Mouse (Mus musculus) Patski (cell line): ENCODE data around the gene Prkab1. TPM values are rescaled to one million over a fixed set of nuclear protein-coding genes. Genes with fewer than 3 reads are reported as not detected.

Experiments used
- ATAC-seq: fragments of 100-300 bp; one replicate; pipeline ENCODE4 v1.8.0; 2021
- CTCF ChIA-PET: fragments of 350-600 bp; sonication (Branson Sonifier 250); formaldehyde crosslinking; loops from one replicate; lab custom pipeline; 2022; ENCODE audit warnings: inconsistent platforms; lab: Charles Lee
- POLR2A ChIA-PET: fragments of 350-600 bp; sonication (Branson Sonifier 250); formaldehyde crosslinking; loops from one replicate; lab custom pipeline; 2022; ENCODE audit warnings: antibody characterized with exemption, inconsistent platforms; lab: Charles Lee
- DNase-seq: peaks from one replicate; pipeline ENCODE4 v3.0.0-alpha.2; 2011; ENCODE audit warnings: low read depth, low spot score
- H3K27me3 ChIP-seq: fragments of 371-371 bp; one replicate; pipeline ENCODE4 v1.5.1; 2021
- CTCF ChIP-seq: fragments of 100-300 bp; IDR thresholded peaks from one replicate; pipeline ENCODE4 v1.5.1; 2021
- in situ Hi-C: fragments of 300-500 bp; cut with MboI; formaldehyde crosslinking; loops from 3 replicates; pipeline ENCODE4 v1.11.1; 2018; ENCODE audit warnings: low pct_unique_long_range_greater_than_20kb, mixed read lengths
- polyA plus RNA-seq: library from polyadenylated mRNA; unstranded; gene quantifications from one replicate; pipeline ENCODE4 v1.2.3, GENCODE M21; 2021

The Prkab1 gene
- polyA plus RNA-seq, 1 experiment from 2014 or later = 105 TPM

DNA sequence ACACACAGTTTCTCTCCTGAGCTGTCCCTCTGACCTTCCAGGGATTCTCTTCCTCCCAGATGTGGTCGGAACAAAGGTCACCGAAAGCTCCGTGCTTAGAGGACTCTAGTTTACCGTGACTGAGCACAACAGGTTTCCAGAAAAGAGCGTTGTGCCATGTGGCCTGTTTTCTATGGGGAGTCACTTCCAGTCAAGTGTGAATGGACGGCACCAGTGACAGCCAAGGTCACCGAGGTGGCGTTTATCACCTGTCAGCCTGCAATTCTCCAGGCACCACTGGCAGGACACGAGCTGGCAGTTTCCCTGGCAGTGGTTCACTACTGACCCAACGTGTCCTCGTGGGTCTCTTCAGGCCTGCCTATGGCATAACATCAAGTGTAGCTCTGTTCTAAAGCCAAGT is 4.9 kb downstream of the Prkab1 start:
- no peaks in the 10 kb centered on the region for H3K27me3 ChIP-seq
- ChIA-PET CTCF (interaction anchor here (0.8 to 4.8 kb wide), 4 partner anchors 12 to 229 kb away, joined by 3 to 26 read pairs (median 4); no protein-coding TSS in a partner anchor), POLR2A (interaction anchor here (0.6 to 1.3 kb wide), 2 partner anchors 41 to 177 kb away, joined by 3 to 4 read pairs; no protein-coding TSS in a partner anchor)
- in situ Hi-C loops = loop anchor here (10.0 kb wide), 1 partner anchor 1345 kb away; no protein-coding TSS in a partner anchor
- ATAC-seq (no peak), DNase-seq (no peak)
- no peak for TF ChIP-seq CTCF

DNA sequence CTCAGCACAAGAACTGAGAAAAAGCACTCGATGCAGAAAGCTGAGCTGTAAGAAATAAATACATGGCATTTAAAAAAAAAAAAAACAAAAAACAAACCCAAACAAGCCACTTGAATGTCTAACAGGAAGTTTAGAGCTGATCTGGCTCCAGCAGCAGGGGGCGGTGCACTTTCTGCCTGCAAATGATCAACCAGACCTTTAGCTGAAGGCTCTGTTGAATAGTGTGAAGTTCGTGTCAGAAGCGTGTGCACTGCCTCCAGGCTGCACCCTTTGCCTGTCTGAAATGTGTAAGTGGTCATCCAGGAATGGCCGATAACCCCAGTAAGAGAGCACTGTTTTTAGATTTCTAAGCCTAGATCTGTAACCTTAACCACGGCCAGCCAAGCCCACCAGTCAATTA is 5.5 kb downstream of the Prkab1 start:
- POLR2A ChIA-PET = no interaction called here
- TF ChIP-seq CTCF = no peak
- no peak for DNase-seq
- peak; percentile 58 for ATAC-seq
- no peaks in the 10 kb centered on the region for H3K27me3 ChIP-seq
- CTCF ChIA-PET = interaction anchor here (0.8 to 4.8 kb wide), 4 partner anchors 12 to 228 kb away, joined by 3 to 26 read pairs (median 4); no protein-coding TSS in a partner anchor
- in situ Hi-C loops = loop anchor here (10.0 kb wide), 1 partner anchor 1346 kb away; no protein-coding TSS in a partner anchor

DNA sequence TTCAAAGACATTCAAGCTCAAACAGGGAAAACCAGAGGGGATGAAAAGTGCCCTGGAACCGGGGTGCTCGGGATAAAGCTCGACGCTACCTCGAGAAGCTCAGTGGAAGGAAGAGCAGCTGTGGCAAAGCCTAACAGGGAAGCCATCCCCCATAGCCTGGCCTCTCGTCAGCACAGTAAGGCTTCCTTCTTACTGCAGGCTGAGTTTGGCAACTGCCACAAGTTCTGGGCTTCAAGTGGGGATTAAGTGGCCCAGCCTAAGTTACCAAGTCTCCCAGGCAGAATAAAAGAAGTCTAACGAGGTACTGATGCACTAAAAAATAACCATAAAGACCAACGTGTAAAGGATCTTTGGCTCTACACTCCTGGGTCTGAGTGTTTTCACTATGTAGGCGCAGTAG is 6.1 kb downstream of the Prkab1 start:
- no peak for DNase-seq
- ChIA-PET CTCF (interaction anchor here (4.8 kb wide), 1 partner anchor 11 kb away, joined by 26 read pairs; no protein-coding TSS in a partner anchor), POLR2A (interaction anchor here (1.5 kb wide), 1 partner anchor 40 kb away, joined by 3 read pairs; no protein-coding TSS in a partner anchor)
- TF ChIP-seq CTCF = no peak
- in situ Hi-C loops = loop anchor here (10.0 kb wide), 1 partner anchor 1347 kb away; no protein-coding TSS in a partner anchor
- ATAC-seq = no peak
- H3K27me3 ChIP-seq = no peaks in the 10 kb centered on the region

DNA sequence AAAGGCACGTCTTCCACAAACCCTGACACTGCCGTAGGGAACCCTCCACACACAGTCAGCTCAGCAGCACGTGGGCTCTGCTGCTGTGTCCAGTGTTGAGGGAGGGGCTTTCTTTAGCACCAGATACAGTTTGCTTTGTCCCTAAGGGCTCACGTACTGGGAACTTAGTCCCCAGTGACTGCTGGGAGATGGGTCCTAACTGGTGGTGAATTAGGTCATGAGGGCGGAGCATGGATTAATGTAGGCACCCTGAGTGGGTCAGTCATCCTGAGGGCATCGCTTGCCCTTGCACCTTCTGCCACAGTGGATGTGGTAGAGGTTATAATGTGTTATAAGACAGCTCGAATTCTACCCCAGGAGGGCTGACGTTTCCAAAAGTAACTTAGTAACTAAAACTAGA is 6.9 kb downstream of the Prkab1 start:
- no peaks in the 10 kb centered on the region for H3K27me3 ChIP-seq
- ATAC-seq = no peak
- TF ChIP-seq CTCF = no peak
- ChIA-PET CTCF (interaction anchor here (4.8 kb wide), 1 partner anchor 10 kb away, joined by 26 read pairs; no protein-coding TSS in a partner anchor), POLR2A (interaction anchor here (1.5 kb wide), 1 partner anchor 39 kb away, joined by 3 read pairs; no protein-coding TSS in a partner anchor)
- no peak for DNase-seq
- in situ Hi-C loops = loop anchor here (10.0 kb wide), 1 partner anchor 1347 kb away; no protein-coding TSS in a partner anchor

DNA sequence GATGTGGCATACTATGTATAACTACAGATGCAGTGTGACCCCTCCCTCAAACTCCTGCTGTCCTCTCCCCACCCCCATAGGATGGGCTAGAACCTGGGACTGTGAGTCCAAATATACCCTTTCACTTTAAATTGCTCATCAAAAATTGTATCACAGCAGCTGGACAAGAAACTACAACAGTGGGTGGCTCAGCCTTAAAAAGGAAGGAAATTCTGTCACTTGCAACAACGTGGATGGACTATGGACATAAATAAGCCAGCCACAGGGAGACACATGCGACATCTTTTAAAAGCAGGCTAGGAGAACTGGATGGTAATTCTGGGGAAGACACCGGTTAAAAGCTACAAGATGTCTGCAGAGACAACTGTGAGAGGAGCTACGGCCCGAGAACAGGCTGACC is 7.8 kb downstream of the Prkab1 start:
- no peak for DNase-seq
- no peak for ATAC-seq
- POLR2A ChIA-PET = no interaction called here
- in situ Hi-C loops = loop anchor here (10.0 kb wide), 1 partner anchor 1348 kb away; no protein-coding TSS in a partner anchor
- CTCF ChIA-PET = interaction anchor here (4.8 kb wide), 1 partner anchor 10 kb away, joined by 26 read pairs; no protein-coding TSS in a partner anchor
- H3K27me3 ChIP-seq = no peaks in the 10 kb centered on the region
- no peak for TF ChIP-seq CTCF

DNA sequence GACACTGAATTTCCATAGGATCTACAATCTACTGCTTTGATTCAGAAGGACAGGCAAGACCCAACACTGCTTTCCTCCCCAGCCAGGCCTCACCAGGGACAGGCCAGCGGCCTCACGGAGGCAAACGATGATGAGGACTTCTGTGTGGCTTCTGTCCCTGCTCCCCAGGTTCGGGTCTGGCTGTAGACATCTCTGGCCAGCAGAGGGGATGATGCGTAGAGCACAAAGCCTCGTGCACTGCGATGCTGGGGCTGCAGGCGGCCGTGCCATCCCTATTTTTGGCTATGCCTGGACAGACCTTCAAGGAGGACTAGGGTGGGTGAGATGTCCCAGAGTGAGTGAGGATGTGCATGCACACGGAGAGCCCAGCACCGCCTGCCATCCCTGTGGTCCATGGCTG is 10.1 kb downstream of the Prkab1 start:
- TF ChIP-seq CTCF = no peak
- in situ Hi-C loops = loop anchor here (10.0 kb wide), 1 partner anchor 1351 kb away; no protein-coding TSS in a partner anchor
- ChIA-PET POLR2A (interaction anchor here (1.7 to 1.8 kb wide), 2 partner anchors 8 to 10 kb away, joined by 7 to 9 read pairs; partner anchors contain the start of gene Prkab1), CTCF (no interaction called here)
- no peak for ATAC-seq
- DNase-seq = no peak
- no peaks in the 10 kb centered on the region for H3K27me3 ChIP-seq

DNA sequence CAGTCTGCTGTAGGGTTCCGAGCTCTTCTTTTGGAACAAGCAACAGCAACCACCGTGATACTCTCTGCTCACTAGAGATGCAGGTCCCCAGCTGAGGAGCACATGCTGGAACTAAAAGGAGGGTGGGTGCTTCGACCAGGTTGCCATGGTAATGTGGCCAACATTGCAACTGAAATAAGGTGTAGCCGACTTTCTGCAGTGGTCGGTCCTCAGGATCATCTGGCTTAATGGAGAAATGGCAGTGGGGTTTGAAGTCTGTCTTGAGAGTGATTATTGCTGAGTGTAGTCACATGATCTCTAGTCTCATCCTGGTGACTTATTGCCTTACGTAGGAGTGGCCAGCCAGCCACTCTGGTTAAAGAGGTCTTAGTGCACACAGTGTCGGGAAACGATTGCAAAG is 10.5 kb downstream of the Prkab1 start:
- CTCF ChIA-PET = interaction anchor here (1.0 to 1.2 kb wide), 2 partner anchors 8 to 61 kb away, joined by 3 read pairs; no protein-coding TSS in a partner anchor
- in situ Hi-C loops = loop anchor here (10.0 kb wide), 1 partner anchor 1351 kb away; no protein-coding TSS in a partner anchor
- no peaks in the 10 kb centered on the region for H3K27me3 ChIP-seq
- DNase-seq (no peak), ATAC-seq (no peak)
- POLR2A ChIA-PET = interaction anchor here (0.7 to 1.8 kb wide), 4 partner anchors 8 to 1011 kb away, joined by 3 to 9 read pairs (median 6); partner anchors contain the start of gene Prkab1
- TF ChIP-seq CTCF = no peak

DNA sequence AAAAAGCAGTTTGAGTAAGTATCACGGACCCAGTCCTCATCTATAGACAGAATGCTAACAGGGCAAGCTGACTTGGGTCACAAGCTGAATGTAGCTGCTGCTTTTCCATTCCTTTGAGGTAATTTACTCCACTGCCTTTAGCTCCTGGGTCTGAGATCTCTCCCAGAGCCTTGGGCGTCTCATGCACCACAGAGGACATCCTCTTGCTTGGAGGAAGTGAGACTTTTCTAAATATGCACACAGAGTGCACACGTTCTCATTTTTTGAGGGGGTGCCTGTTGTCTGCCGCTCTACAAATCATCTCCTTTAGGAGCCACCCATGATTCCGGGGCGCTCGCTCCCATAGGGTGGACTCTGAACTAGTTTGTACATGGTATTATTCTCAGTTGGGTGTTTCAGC is 11.8 kb downstream of the Prkab1 start:
- TF ChIP-seq CTCF = no peak
- ChIA-PET CTCF (interaction anchor here (0.9 to 1.2 kb wide), 3 partner anchors 20 to 60 kb away, joined by 3 read pairs; no protein-coding TSS in a partner anchor), POLR2A (interaction anchor here (1.7 to 1.8 kb wide), 2 partner anchors 9 to 11 kb away, joined by 7 to 9 read pairs; partner anchors contain the start of gene Prkab1)
- ATAC-seq (no peak), DNase-seq (no peak)
- no peaks in the 10 kb centered on the region for H3K27me3 ChIP-seq
- in situ Hi-C loops = loop anchor here (10.0 kb wide), 1 partner anchor 1352 kb away; no protein-coding TSS in a partner anchor

DNA sequence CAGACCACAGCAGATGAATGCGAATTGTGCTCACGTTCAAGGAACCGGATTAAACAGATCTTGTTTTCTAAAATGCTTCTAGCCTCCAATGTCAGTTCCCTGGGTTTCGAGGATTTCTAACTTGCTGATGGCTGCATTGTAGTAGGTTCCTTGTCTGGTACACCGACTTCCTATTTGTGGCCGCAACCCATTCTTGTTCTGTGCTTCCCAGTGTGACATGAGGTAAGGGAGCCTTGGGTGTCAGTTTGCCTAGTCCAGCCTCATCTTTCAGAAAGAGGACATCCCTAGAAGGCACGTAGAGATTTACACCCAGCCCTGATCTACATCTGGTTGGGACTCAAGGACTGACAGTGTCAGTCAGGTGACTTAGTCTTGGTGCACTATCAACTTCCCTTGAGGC is 12.6 kb downstream of the Prkab1 start:
- H3K27me3 ChIP-seq = no peaks in the 10 kb centered on the region
- POLR2A ChIA-PET = no interaction called here
- ATAC-seq (no peak), DNase-seq (no peak)
- in situ Hi-C loops = loop anchor here (10.0 kb wide), 1 partner anchor 1353 kb away; no protein-coding TSS in a partner anchor
- CTCF ChIA-PET = no interaction called here
- TF ChIP-seq CTCF = no peak

DNA sequence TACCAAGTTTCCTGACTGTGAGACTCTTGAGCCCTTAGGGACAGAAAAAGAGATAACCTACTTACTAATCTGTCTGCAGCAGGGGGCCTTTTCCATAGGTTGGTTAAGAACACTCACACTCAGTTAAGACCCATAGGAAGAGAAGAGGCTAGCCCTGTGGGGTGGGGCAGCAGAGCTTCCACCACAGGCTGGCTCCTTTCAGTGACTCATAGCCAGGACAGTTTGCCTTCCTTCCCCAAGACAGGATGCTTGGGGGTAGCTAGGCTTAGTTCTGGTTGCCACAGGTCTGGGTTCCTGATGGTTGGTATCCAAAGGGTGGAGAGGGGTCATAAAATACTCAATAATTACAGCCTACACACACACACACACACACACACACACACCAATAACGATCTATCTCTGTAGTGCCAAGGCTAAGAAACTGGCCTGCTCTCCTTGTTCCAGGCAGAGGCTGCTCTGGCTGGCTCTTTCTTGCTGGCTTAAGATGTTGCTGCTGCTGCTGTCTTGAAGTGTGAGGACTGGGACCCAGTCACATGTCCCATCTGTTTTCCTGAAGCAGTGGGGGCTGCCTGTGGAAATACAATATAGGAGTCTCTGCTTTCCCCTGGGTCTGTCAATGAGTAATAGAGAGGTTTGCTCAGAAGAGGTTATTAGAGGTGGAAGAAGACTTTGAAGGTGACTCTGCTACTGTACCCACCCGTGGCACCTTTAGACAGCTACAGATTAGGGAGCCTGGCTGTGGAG is 14.3 kb downstream of the Prkab1 start:
- CTCF ChIA-PET = interaction anchor here (3.3 to 6.1 kb wide), 2 partner anchors 7 to 13 kb away, joined by 13 to 26 read pairs; partner anchors contain the start of gene Prkab1
- in situ Hi-C loops = loop anchor here (10.0 kb wide), 1 partner anchor 1355 kb away; no protein-coding TSS in a partner anchor
- H3K27me3 ChIP-seq = no peaks in the 10 kb centered on the region
- DNase-seq (peak; percentile 54), ATAC-seq (peak; percentile 64)
- POLR2A ChIA-PET = interaction anchor here (0.8 to 1.4 kb wide), 2 partner anchors 13 kb away, joined by 4 to 13 read pairs; no protein-coding TSS in a partner anchor
- no peak for TF ChIP-seq CTCF
